Mouse (Mus musculus) liver, postnatal 0 days (tissue): ENCODE results near the gene Smco4.

Experiments
- CTCF ChIP-seq: sonication (generic); IDR thresholded peaks from 2 replicates; pipeline ENCODE4 v1.5.1; 2016; ENCODE audit warnings: antibody characterized with exemption, low read depth
- EP300 ChIP-seq: IDR thresholded peaks from 2 replicates; pipeline ENCODE4 v1.6.1; 2016; ENCODE audit warnings: antibody characterized with exemption, low read depth, mild to moderate bottlenecking

- TF ChIP-seq EP300 = no peak
- TF ChIP-seq CTCF = no peak
These were observed 29.7 kb downstream of the Smco4 start for GRCm38 (mm10) chr9:15522887-15523286.
